Mouse (Mus musculus) lung, adult 2 months (tissue): ENCODE data around the gene Nudt8.

Source experiments
- CTCF ChIP-seq: fragments of 200-500 bp; IDR thresholded peaks from 2 replicates; pipeline ENCODE4 v1.5.1; 2011; ENCODE audit warnings: mild to moderate bottlenecking, low read length, control low read depth; ENCODE audit not compliant: insufficient read depth
- POLR2A ChIP-seq: fragments of 200-500 bp; IDR thresholded peaks from 2 replicates; pipeline ENCODE4 v1.6.1; 2011; ENCODE audit warnings: low read depth, mild to moderate bottlenecking, control low read depth, low read length, borderline replicate concordance; ENCODE audit errors: extremely low read depth

DNA sequence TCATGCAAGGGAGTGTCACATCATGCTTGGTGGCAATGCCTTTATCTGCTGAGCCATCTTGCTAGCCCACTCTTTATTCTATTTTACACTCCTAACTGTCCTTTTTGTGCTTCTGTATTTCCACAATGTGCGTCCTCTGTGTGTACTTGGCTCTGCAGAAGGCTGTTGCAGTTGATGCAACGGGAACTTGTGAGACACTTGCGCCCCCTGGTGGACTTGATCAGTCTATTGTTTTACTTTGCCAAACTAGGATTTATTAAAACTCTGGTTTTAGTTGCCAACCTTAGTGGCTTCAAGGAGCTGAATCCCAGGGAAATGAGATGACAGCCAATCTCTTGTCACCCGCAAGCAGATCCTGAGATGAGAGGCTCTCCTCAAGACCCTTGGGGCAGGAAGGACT, 47.5 kb downstream of the Nudt8 start:
- TF ChIP-seq CTCF (peak; percentile 77), POLR2A (no peak)
